Mouse (Mus musculus): ENCODE measurements around the gene Gabra2. TPM values are rescaled to one million over a fixed set of nuclear protein-coding genes. Genes with fewer than 3 reads are reported as not detected.

Gene Gabra2
- polyA plus RNA-seq (2016; fragmentation: Nextera tagmentation; extraction: Ambion mirVana) = 1.2 and 2.0 TPM in 2 replicates

GRCm38 (mm10) chr5:71095725-71096607 lies at the start of gene Gabra2:
Gene Gabra2 (minus strand): TSS chr5:71095849.
- Histone ChIP-seq H3K27me3 (ENCODE audit: low read depth, poor library complexity, severe bottlenecking) (peaks cover 33% of the 10 kb centered on the region), H3K9me3 (replicated peaks) (no peaks in the 10 kb centered on the region), H3K36me3 (no peaks in the 10 kb centered on the region), H3K4me1 (peaks cover 8% of the 10 kb centered on the region), H3K4me3 (peak within 1 kb of the TSS; percentile 70), H3K27ac (peak within 1 kb of the TSS; percentile 77)
- WGBS = under 1% methylated on average over 55 of the region's 55 CpGs
- peak; percentile 62 for DNase-seq (ENCODE audit: low spot score)

- Histone ChIP-seq H3K27me3 (ENCODE audit: low read depth, poor library complexity, severe bottlenecking) (no peaks in the 10 kb centered on the region), H3K4me3 (no peak overlapping the region), H3K9me3 (replicated peaks) (no peaks in the 10 kb centered on the region), H3K36me3 (no peaks in the 10 kb centered on the region), H3K27ac (no peak overlapping the region), H3K4me1 (no peaks in the 10 kb centered on the region)
- DNase-seq (ENCODE audit: low spot score) = no peak
- 85% methylated on average over 4 of the region's 4 CpGs for WGBS
Observed at GRCm38 (mm10) chr5:71136691-71137090, 41.0 kb upstream of the Gabra2 start.

GRCm38 (mm10) chr5:71135840-71136239 lies 40.2 kb upstream of the Gabra2 start:
- H3K4me1 ChIP-seq = no peaks in the 10 kb centered on the region
- WGBS = 87% methylated on average over 2 of the region's 2 CpGs
- no peak overlapping the region for H3K27ac ChIP-seq
- H3K27me3 ChIP-seq (ENCODE audit: low read depth, poor library complexity, severe bottlenecking) = no peaks in the 10 kb centered on the region
- no peak for DNase-seq (ENCODE audit: low spot score)
- no peaks in the 10 kb centered on the region for H3K36me3 ChIP-seq
- H3K9me3 ChIP-seq (replicated peaks) = no peaks in the 10 kb centered on the region
- no peak overlapping the region for H3K4me3 ChIP-seq

GRCm38 (mm10) chr5:71127721-71128120 lies 32.1 kb upstream of the Gabra2 start:
- Histone ChIP-seq H3K27me3 (ENCODE audit: low read depth, poor library complexity, severe bottlenecking) (no peaks in the 10 kb centered on the region), H3K27ac (no peak overlapping the region), H3K4me3 (no peak overlapping the region), H3K9me3 (replicated peaks) (no peaks in the 10 kb centered on the region), H3K4me1 (no peaks in the 10 kb centered on the region), H3K36me3 (no peaks in the 10 kb centered on the region)
- DNase-seq (ENCODE audit: low spot score) = peak; percentile 29
- 67% methylated on average over 3 of the region's 3 CpGs for WGBS

GRCm38 (mm10) chr5:71115216-71115615 lies 19.6 kb upstream of the Gabra2 start:
- H3K4me3 ChIP-seq = no peak overlapping the region
- no peaks in the 10 kb centered on the region for H3K4me1 ChIP-seq
- no peaks in the 10 kb centered on the region for H3K36me3 ChIP-seq
- no peak for DNase-seq (ENCODE audit: low spot score)
- no peak overlapping the region for H3K27ac ChIP-seq
- H3K9me3 ChIP-seq (replicated peaks) = no peaks in the 10 kb centered on the region
- WGBS = 79% methylated on average over 1 of the region's 1 CpGs
- no peaks in the 10 kb centered on the region for H3K27me3 ChIP-seq (ENCODE audit: low read depth, poor library complexity, severe bottlenecking)

- H3K27me3 ChIP-seq (ENCODE audit: low read depth, poor library complexity, severe bottlenecking) = peaks cover 33% of the 10 kb centered on the region
- H3K36me3 ChIP-seq = no peaks in the 10 kb centered on the region
- peak; percentile 51 for DNase-seq (ENCODE audit: low spot score)
- H3K4me1 ChIP-seq = peaks cover 8% of the 10 kb centered on the region
- peak overlapping the region; percentile 70 for H3K4me3 ChIP-seq
- peak overlapping the region; percentile 77; the same call in 1 of the 2 replicates for H3K27ac ChIP-seq
- under 1% methylated on average over 19 of the region's 19 CpGs for WGBS
- H3K9me3 ChIP-seq (replicated peaks) = no peaks in the 10 kb centered on the region
Observed at GRCm38 (mm10) chr5:71095180-71095579, 469 bp downstream of the Gabra2 start.

GRCm38 (mm10) chr5:71094776-71095175 lies 873 bp downstream of the Gabra2 start:
- H3K4me1 ChIP-seq = peaks cover 8% of the 10 kb centered on the region

GRCm38 (mm10) chr5:71093807-71094206 lies 1.8 kb downstream of the Gabra2 start:
- 83% methylated on average over 2 of the region's 2 CpGs for WGBS
- H3K36me3 ChIP-seq = no peaks in the 10 kb centered on the region
- no peak for DNase-seq (ENCODE audit: low spot score)
- H3K27ac ChIP-seq = no peak overlapping the region
- H3K4me3 ChIP-seq = no peak overlapping the region
- H3K9me3 ChIP-seq (replicated peaks) = no peaks in the 10 kb centered on the region
- H3K4me1 ChIP-seq = peaks cover 8% of the 10 kb centered on the region
- H3K27me3 ChIP-seq (ENCODE audit: low read depth, poor library complexity, severe bottlenecking) = peaks cover 33% of the 10 kb centered on the region

More at GRCm38 (mm10) chr5:71094776-71095175, 873 bp downstream of the Gabra2 start:
- no peaks in the 10 kb centered on the region for H3K36me3 ChIP-seq
- peak overlapping the region; percentile 70 for H3K4me3 ChIP-seq
- 31% methylated on average over 10 of the region's 10 CpGs for WGBS
- no peaks in the 10 kb centered on the region for H3K9me3 ChIP-seq (replicated peaks)
- DNase-seq (ENCODE audit: low spot score) = no peak
- H3K27ac ChIP-seq = no peak overlapping the region
- peaks cover 33% of the 10 kb centered on the region for H3K27me3 ChIP-seq (ENCODE audit: low read depth, poor library complexity, severe bottlenecking)

- Histone ChIP-seq H3K27ac (no peak overlapping the region), H3K36me3 (no peaks in the 10 kb centered on the region), H3K9me3 (replicated peaks) (no peaks in the 10 kb centered on the region), H3K4me3 (no peak overlapping the region), H3K27me3 (ENCODE audit: low read depth, poor library complexity, severe bottlenecking) (peaks cover 33% of the 10 kb centered on the region), H3K4me1 (peaks cover 8% of the 10 kb centered on the region)
- peak; percentile 33 for DNase-seq (ENCODE audit: low spot score)
Observed at GRCm38 (mm10) chr5:71092475-71092874, 3.2 kb downstream of the Gabra2 start.

- Histone ChIP-seq H3K4me3 (no peak overlapping the region), H3K9me3 (replicated peaks) (no peaks in the 10 kb centered on the region), H3K4me1 (peaks cover 8% of the 10 kb centered on the region), H3K27ac (no peak overlapping the region), H3K36me3 (no peaks in the 10 kb centered on the region), H3K27me3 (ENCODE audit: low read depth, poor library complexity, severe bottlenecking) (peaks cover 27% of the 10 kb centered on the region)
- DNase-seq (ENCODE audit: low spot score) = no peak
- WGBS = 86% methylated on average over 2 of the region's 2 CpGs
Observed at GRCm38 (mm10) chr5:71091926-71092325, 3.7 kb downstream of the Gabra2 start.

DNA sequence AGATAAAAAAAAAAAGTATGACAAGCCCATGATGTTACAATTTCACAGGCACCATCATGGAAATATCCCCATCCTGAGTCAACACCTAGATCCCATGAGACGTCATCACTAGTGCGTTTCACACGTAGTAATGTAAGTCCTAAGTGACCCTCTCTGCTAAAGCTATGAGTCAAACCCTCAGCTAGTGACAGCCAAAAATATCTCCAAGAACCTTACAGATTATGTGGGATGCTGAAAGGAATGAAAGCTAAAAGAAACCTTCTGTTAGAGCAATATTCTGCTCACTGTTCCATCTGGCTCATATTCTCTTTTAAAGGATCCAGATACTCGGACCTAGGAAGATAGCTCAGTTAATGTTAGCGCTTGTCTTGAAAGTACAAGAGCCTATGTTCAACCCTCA lies 16.8 kb downstream of the Gabra2 start:
- H3K4me3 ChIP-seq = no peak overlapping the region
- H3K27ac ChIP-seq = no peak overlapping the region
- DNase-seq (ENCODE audit: low spot score) = no peak
- no peaks in the 10 kb centered on the region for H3K4me1 ChIP-seq
- no peaks in the 10 kb centered on the region for H3K9me3 ChIP-seq (replicated peaks)
- WGBS = 94% methylated on average over 5 of the region's 5 CpGs
- H3K36me3 ChIP-seq = no peaks in the 10 kb centered on the region
- H3K27me3 ChIP-seq (ENCODE audit: low read depth, poor library complexity, severe bottlenecking) = no peaks in the 10 kb centered on the region

DNA sequence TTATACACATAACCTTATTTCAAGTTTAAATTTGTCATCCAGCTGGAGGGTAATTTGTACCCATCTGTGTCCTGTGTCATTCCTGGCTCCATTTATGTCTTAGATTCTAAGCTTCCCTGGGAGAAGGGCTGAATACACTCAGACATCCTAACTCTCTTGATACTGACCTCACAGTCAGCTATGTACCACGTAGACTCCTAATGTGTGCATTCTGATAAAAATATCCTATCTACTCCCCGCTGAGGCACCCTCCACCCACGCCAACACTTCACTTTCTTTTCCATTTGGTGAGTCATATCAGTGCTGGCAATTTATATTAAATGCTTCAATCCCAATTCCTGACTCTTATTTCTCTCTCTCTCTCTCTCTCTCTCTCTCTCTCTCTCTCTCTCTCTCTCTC lies 34.0 kb downstream of the Gabra2 start:
- H3K27me3 ChIP-seq (ENCODE audit: low read depth, poor library complexity, severe bottlenecking) = no peaks in the 10 kb centered on the region
- DNase-seq (ENCODE audit: low spot score) = no peak
- H3K9me3 ChIP-seq (replicated peaks) = no peaks in the 10 kb centered on the region
- no peaks in the 10 kb centered on the region for H3K4me1 ChIP-seq
- H3K27ac ChIP-seq = no peak overlapping the region
- H3K4me3 ChIP-seq = no peak overlapping the region
- WGBS = 71% methylated on average over 3 of the region's 3 CpGs
- H3K36me3 ChIP-seq = no peaks in the 10 kb centered on the region

DNA sequence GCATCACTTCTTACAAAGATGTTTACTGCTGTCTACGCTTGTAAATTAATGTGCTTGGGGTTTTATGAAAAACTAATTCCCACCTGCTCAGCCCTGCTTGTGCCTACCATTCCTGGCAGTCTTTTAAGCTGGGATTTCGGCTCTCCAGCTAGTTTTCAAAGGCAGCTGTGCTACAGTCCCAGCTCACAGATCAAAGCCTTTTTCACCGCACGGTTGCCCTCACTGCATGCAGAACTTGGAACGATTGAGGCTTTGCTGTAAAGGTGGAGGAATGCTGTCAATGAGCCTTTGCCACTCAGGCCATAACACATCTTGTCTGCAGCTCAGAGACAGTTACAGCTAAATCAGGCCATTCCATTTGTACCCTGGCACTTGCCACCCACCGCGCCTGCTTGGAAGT lies 37.6 kb downstream of the Gabra2 start:
- H3K27me3 ChIP-seq (ENCODE audit: low read depth, poor library complexity, severe bottlenecking) = no peaks in the 10 kb centered on the region
- H3K9me3 ChIP-seq (replicated peaks) = no peaks in the 10 kb centered on the region

More for the DNA sequence above, 37.6 kb downstream of the Gabra2 start:
- 65% methylated on average over 7 of the region's 7 CpGs for WGBS
- Histone ChIP-seq H3K4me1 (no peaks in the 10 kb centered on the region), H3K36me3 (no peaks in the 10 kb centered on the region), H3K27ac (no peak overlapping the region), H3K4me3 (no peak overlapping the region)
- DNase-seq (ENCODE audit: low spot score) = no peak
